Mouse (Mus musculus) neural tube, embryonic 13.5 days (tissue): Measurements from ENCODE around the gene Adtrp. TPM values are rescaled to one million over a fixed set of nuclear protein-coding genes. Genes with fewer than 3 reads are reported as not detected.
A peak's percentile ranks its signal among the peaks of the same experiment; 100 is the strongest.

ENCODE experiments used
- ATAC-seq: fragments of 200-750 bp; cut with Nextera tagmentation; 2 replicates; pipeline ENCODE4 v1.8.0; 2017; ENCODE audit warnings: low read depth, mild to moderate bottlenecking, moderate TSS enrichment, moderate library complexity
- H3K27ac ChIP-seq: fragments of 300-500 bp; sonication (generic); replicated peaks from 2 replicates; pipeline ENCODE4 v1.5.1; 2015; ENCODE audit warnings: moderate library complexity, mild to moderate bottlenecking, inconsistent platforms
- H3K27me3 ChIP-seq: fragments of 300-500 bp; sonication (generic); 2 replicates; pipeline ENCODE4 v1.6.1; 2015; ENCODE audit warnings: mild to moderate bottlenecking, inconsistent platforms
- H3K36me3 ChIP-seq: fragments of 300-500 bp; sonication (generic); 2 replicates; pipeline ENCODE4 v1.6.1; 2015; ENCODE audit warnings: mild to moderate bottlenecking, inconsistent platforms
- H3K4me1 ChIP-seq: fragments of 300-500 bp; sonication (generic); replicated peaks from 2 replicates; pipeline ENCODE4 v1.6.1; 2015; ENCODE audit warnings: inconsistent platforms
- H3K4me2 ChIP-seq: fragments of 300-500 bp; sonication (generic); 2 replicates; pipeline ENCODE4 v1.6.1; 2015; ENCODE audit warnings: inconsistent platforms, mild to moderate bottlenecking, moderate library complexity
- H3K4me3 ChIP-seq: fragments of 300-500 bp; sonication (generic); 2 replicates; pipeline ENCODE4 v1.5.1; 2015; ENCODE audit warnings: mild to moderate bottlenecking, inconsistent platforms
- H3K9ac ChIP-seq: fragments of 300-500 bp; sonication (generic); 2 replicates; pipeline ENCODE4 v1.6.1; 2015; ENCODE audit warnings: moderate library complexity, mild to moderate bottlenecking, inconsistent platforms
- H3K9me3 ChIP-seq: fragments of 300-500 bp; sonication (generic); 2 replicates; pipeline ENCODE4 v1.6.1; 2016; ENCODE audit warnings: inconsistent platforms
- WGBS: fragments of 180-500 bp; shearing (Covaris S2); methylation state at CpG from one replicate; pipeline ENCODE4 v1.1.7; 2015; 5-methylcytosine and 5-hydroxymethylcytosine counted together
- polyA plus RNA-seq: library from polyadenylated mRNA; unstranded; fragments of >200 nt; fragmentation: Nextera tagmentation; extraction: Ambion mirVana; gene quantifications from 2 replicates; pipeline ENCODE4 v1.2.1, GENCODE M21; 2015

Adtrp gene
- polyA plus RNA-seq, 1 experiment from 2014 or later: 1.5 TPM

- H3K27ac ChIP-seq: no peak overlapping the region
Measured at GRCm38 (mm10) chr13:41823077-41823476, 24.4 kb downstream of the Adtrp start.

GRCm38 (mm10) chr13:41822617-41823016, 24.9 kb downstream of the Adtrp start:
- ATAC-seq: no peak
- Histone ChIP-seq H3K36me3 (no peaks in the 10 kb centered on the region), H3K9me3 (no peaks in the 10 kb centered on the region), H3K4me2 (no peak overlapping the region), H3K27me3 (no peaks in the 10 kb centered on the region), H3K4me3 (no peak overlapping the region), H3K27ac (no peak overlapping the region), H3K4me1 (no peaks in the 10 kb centered on the region), H3K9ac (no peak overlapping the region)
- 67% methylated on average over 2 of the region's 2 CpGs for WGBS

More at GRCm38 (mm10) chr13:41823077-41823476, 24.4 kb downstream of the Adtrp start:
- Histone ChIP-seq H3K27me3 (no peaks in the 10 kb centered on the region), H3K9ac (no peak overlapping the region), H3K36me3 (no peaks in the 10 kb centered on the region), H3K9me3 (no peaks in the 10 kb centered on the region), H3K4me1 (no peaks in the 10 kb centered on the region), H3K4me2 (no peak overlapping the region), H3K4me3 (no peak overlapping the region)
- WGBS: 73% methylated on average over 3 of the region's 3 CpGs
- no peak for ATAC-seq

GRCm38 (mm10) chr13:41822091-41822490, 25.4 kb downstream of the Adtrp start:
- no peak overlapping the region for H3K4me3 ChIP-seq

GRCm38 (mm10) chr13:41820947-41821346, 26.5 kb downstream of the Adtrp start:
- no peak for ATAC-seq
- 90% methylated on average over 3 of the region's 3 CpGs for WGBS
- no peak overlapping the region for H3K27ac ChIP-seq

More at GRCm38 (mm10) chr13:41822091-41822490, 25.4 kb downstream of the Adtrp start:
- 51% methylated on average over 5 of the region's 5 CpGs for WGBS
- no peak overlapping the region for H3K4me2 ChIP-seq
- H3K9me3 ChIP-seq: no peaks in the 10 kb centered on the region
- no peak overlapping the region for H3K27ac ChIP-seq
- no peaks in the 10 kb centered on the region for H3K4me1 ChIP-seq
- no peaks in the 10 kb centered on the region for H3K27me3 ChIP-seq
- H3K9ac ChIP-seq: no peak overlapping the region
- no peak for ATAC-seq
- no peaks in the 10 kb centered on the region for H3K36me3 ChIP-seq

GRCm38 (mm10) chr13:41819918-41820317, 27.6 kb downstream of the Adtrp start:
- Histone ChIP-seq H3K27me3 (no peaks in the 10 kb centered on the region), H3K4me2 (no peak overlapping the region), H3K4me3 (no peak overlapping the region), H3K9me3 (no peaks in the 10 kb centered on the region), H3K36me3 (no peaks in the 10 kb centered on the region), H3K27ac (no peak overlapping the region), H3K4me1 (no peaks in the 10 kb centered on the region), H3K9ac (no peak overlapping the region)
- WGBS: 95% methylated on average over 4 of the region's 4 CpGs
- ATAC-seq: no peak

More at GRCm38 (mm10) chr13:41820947-41821346, 26.5 kb downstream of the Adtrp start:
- Histone ChIP-seq H3K9me3 (no peaks in the 10 kb centered on the region), H3K27me3 (no peaks in the 10 kb centered on the region), H3K36me3 (no peaks in the 10 kb centered on the region), H3K4me1 (no peaks in the 10 kb centered on the region), H3K4me2 (no peak overlapping the region), H3K9ac (no peak overlapping the region), H3K4me3 (no peak overlapping the region)

- H3K36me3 ChIP-seq: no peaks in the 10 kb centered on the region
- H3K27ac ChIP-seq: no peak overlapping the region
- ATAC-seq: no peak
- no peak overlapping the region for H3K4me2 ChIP-seq
- WGBS: 89% methylated on average over 4 of the region's 4 CpGs
- no peaks in the 10 kb centered on the region for H3K27me3 ChIP-seq
- no peaks in the 10 kb centered on the region for H3K9me3 ChIP-seq
- H3K4me3 ChIP-seq: no peak overlapping the region
- no peak overlapping the region for H3K9ac ChIP-seq
- no peaks in the 10 kb centered on the region for H3K4me1 ChIP-seq
Measured at GRCm38 (mm10) chr13:41819484-41819883, 28.0 kb downstream of the Adtrp start.

- H3K27ac ChIP-seq: no peak overlapping the region
- H3K4me3 ChIP-seq: no peak overlapping the region
- H3K9ac ChIP-seq: no peak overlapping the region
- no peaks in the 10 kb centered on the region for H3K9me3 ChIP-seq
- ATAC-seq: no peak
- no peaks in the 10 kb centered on the region for H3K27me3 ChIP-seq
- H3K36me3 ChIP-seq: no peaks in the 10 kb centered on the region
- H3K4me2 ChIP-seq: no peak overlapping the region
- H3K4me1 ChIP-seq: no peaks in the 10 kb centered on the region
- 91% methylated on average over 4 of the region's 4 CpGs for WGBS
Measured at GRCm38 (mm10) chr13:41817583-41817982, 29.9 kb downstream of the Adtrp start.

- Histone ChIP-seq H3K4me1 (no peaks in the 10 kb centered on the region), H3K9me3 (no peaks in the 10 kb centered on the region), H3K9ac (no peak overlapping the region), H3K36me3 (no peaks in the 10 kb centered on the region), H3K4me3 (no peak overlapping the region), H3K27ac (peak overlapping the region; percentile 49; the same call in 1 of the 2 replicates), H3K4me2 (no peak overlapping the region), H3K27me3 (no peaks in the 10 kb centered on the region)
- no peak for ATAC-seq
- WGBS: 92% methylated on average over 4 of the region's 4 CpGs
Measured at GRCm38 (mm10) chr13:41816643-41817042, 30.8 kb downstream of the Adtrp start.

GRCm38 (mm10) chr13:41810776-41811175, 36.7 kb downstream of the Adtrp start:
- ATAC-seq: no peak
- H3K27ac ChIP-seq: no peak overlapping the region
- WGBS: 96% methylated on average over 7 of the region's 7 CpGs
- H3K9ac ChIP-seq: no peak overlapping the region
- H3K36me3 ChIP-seq: no peaks in the 10 kb centered on the region
- no peak overlapping the region for H3K4me2 ChIP-seq
- H3K4me1 ChIP-seq: no peaks in the 10 kb centered on the region
- no peak overlapping the region for H3K4me3 ChIP-seq
- H3K9me3 ChIP-seq: no peaks in the 10 kb centered on the region
- H3K27me3 ChIP-seq: no peaks in the 10 kb centered on the region

- ATAC-seq: peak; percentile 27; the same call in 1 of the 2 replicates
- 36% methylated on average over 4 of the region's 4 CpGs for WGBS
Measured at GRCm38 (mm10) chr13:41807815-41808214, 39.7 kb downstream of the Adtrp start.

GRCm38 (mm10) chr13:41807300-41807699, 40.2 kb downstream of the Adtrp start:
- ATAC-seq: peak; percentile 61
- Histone ChIP-seq H3K4me3 (no peak overlapping the region), H3K9ac (no peak overlapping the region), H3K27ac (0 out of 2 replicates have a peak overlapping the region, but pooled peaks have one; percentile 33), H3K4me2 (no peak overlapping the region), H3K4me1 (peaks cover 2% of the 10 kb centered on the region; the same call in 1 of the 2 replicates), H3K27me3 (no peaks in the 10 kb centered on the region), H3K36me3 (no peaks in the 10 kb centered on the region), H3K9me3 (no peaks in the 10 kb centered on the region)
- 37% methylated on average over 4 of the region's 4 CpGs for WGBS

More at GRCm38 (mm10) chr13:41807815-41808214, 39.7 kb downstream of the Adtrp start:
- Histone ChIP-seq H3K27ac (peak overlapping the region; percentile 54; the same call in 1 of the 2 replicates), H3K4me3 (no peak overlapping the region), H3K4me2 (no peak overlapping the region), H3K36me3 (no peaks in the 10 kb centered on the region), H3K9me3 (no peaks in the 10 kb centered on the region), H3K27me3 (no peaks in the 10 kb centered on the region), H3K4me1 (no peaks in the 10 kb centered on the region), H3K9ac (no peak overlapping the region)

- no peak overlapping the region for H3K9ac ChIP-seq
- no peaks in the 10 kb centered on the region for H3K9me3 ChIP-seq
- no peaks in the 10 kb centered on the region for H3K36me3 ChIP-seq
- H3K27ac ChIP-seq: no peak overlapping the region
- no peak for ATAC-seq
- no peak overlapping the region for H3K4me3 ChIP-seq
- WGBS: 87% methylated on average over 7 of the region's 7 CpGs
- no peak overlapping the region for H3K4me2 ChIP-seq
- no peaks in the 10 kb centered on the region for H3K27me3 ChIP-seq
- peaks cover 20% of the 10 kb centered on the region for H3K4me1 ChIP-seq
Measured at GRCm38 (mm10) chr13:41805138-41805820, 42.2 kb downstream of the Adtrp start.
